Mouse (Mus musculus) adrenal gland, postnatal 25 days (tissue): ENCODE measurements around the gene Iqgap3. TPM values are rescaled to one million over a fixed set of nuclear protein-coding genes. Genes with fewer than 3 reads are reported as not detected.
A peak's percentile ranks its signal among the peaks of the same experiment; 100 is the strongest.

ENCODE experiments used
- DNase-seq: peaks from one replicate; pipeline ENCODE4 v3.0.0; 2021; ENCODE audit warnings: mixed read lengths
- total RNA-seq: library from RNA; stranded (reverse); gene quantifications from 2 replicates; pipeline ENCODE4 v1.2.3, GENCODE M21; 2021

Iqgap3 gene
- total RNA-seq, 1 experiment from 2014 or later = 4.5 TPM

DNA sequence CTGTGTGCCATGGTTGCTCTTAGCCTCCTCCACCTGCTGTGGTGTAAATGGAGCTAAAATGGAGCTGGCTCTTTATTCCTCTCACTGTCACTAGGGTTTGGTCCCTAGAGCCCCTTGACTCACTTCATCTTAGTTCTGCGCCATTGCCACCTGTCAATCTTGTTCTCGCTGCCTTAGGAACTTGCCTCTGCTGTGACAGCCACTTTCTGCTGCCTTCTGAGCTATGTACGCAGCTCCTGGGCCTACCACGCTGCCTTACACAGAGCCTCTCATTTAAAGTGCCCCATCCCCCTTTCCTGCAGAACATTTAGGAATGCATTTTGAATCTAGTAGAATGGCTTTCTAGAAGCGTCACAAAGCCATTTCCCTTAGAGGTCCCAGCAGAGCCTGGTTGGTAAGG is 12.4 kb downstream of the Iqgap3 start:
- DNase-seq = no peak

DNA sequence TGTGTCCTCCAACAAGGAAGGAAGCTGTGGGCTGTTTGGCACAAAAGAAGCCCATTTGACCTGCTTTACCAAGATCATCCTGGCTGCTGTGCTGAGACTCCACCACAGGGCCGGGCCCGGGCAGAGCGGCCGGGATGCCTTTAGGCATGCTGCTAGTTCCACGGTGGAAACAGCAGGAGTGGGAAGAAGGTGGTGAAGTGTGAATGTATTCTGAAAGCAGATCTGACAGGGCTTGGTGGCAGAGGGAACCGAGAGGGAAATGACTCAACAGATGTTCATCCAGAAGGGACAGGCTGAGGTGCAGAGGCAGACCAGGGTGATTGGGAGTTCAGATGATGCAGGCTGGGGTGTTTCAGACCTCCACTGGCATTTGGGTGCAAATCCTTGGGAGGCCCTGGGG is 15.9 kb downstream of the Iqgap3 start:
- DNase-seq = no peak

DNA sequence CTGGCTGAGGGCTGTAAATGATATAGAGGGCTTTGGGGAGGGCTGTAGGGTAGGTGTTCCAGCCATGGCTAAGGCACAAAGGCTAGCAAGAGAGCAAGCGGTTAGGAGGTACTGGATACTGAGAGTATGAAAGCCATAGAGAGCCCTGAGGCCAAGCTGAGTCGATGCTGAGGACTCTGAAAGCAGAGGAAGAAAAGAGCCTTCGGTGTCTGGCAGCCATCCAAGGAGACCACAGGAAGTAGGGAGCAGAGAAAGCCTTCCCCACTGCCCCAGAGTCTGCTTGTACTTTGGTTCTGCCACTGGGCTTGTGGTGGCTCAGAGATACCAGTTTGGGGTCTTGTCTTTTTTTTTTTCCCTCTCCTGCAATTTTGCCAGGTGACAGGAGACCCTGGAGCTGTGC is 18.5 kb downstream of the Iqgap3 start:
- DNase-seq = no peak

DNA sequence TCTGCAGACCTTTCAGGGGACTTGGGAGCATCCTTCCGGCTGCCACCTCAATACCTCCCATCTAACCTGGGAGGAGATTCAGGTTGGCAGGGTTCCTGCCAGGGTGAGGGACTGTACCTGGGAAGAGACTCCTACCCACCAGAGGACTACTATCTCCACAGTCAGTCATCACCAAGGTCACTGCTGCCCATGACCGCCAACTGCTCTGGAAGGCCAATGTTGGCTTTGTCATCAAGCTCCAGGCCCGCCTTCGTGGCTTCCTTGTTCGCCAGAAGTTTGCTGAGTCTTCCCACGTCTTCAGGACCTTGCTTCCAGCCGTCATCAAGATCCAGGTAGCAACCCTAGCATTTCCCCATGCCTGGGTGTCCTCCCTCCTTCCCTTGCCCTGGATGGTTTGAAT is 20.0 kb downstream of the Iqgap3 start:
- DNase-seq = peak; percentile 30

DNA sequence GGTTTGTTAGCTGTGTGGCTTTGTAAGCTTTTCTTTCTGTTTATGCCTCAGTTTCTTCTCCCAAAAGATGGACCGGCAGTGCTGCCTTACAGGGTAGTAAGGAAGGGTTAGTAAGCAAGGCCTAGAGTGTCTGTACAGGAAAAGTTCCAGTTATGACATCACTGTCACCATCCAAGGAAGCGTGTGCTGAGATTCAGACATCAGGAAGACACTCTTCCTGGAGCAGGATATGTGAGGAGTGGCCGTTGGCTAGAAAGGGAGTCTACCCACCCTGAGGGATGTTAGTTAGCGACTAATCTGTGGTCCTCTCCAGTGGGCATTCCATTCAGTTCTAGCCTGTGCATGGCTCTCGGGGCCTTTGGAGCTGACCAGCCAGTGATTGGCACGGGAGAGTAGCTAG is 20.4 kb downstream of the Iqgap3 start:
- no peak for DNase-seq

DNA sequence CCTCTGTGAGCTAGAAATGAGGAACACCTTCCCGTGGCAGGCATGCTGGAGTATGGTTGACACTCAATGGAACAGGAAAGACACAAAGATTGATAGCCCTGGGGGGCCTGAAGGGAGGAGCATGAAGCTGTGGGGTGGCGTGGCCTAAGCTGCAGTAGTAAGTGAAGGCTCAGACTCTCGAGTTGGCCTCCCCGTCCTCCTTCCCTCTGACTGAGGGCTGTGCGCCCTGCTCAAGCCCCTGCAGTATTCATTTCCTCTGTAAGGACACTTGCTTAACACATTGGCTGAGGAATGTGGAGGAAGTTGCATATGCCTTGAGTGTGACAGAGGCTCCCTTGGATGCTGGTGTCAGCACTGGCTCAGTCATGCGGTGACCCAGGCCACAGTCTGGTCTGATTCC is 20.8 kb downstream of the Iqgap3 start:
- no peak for DNase-seq

DNA sequence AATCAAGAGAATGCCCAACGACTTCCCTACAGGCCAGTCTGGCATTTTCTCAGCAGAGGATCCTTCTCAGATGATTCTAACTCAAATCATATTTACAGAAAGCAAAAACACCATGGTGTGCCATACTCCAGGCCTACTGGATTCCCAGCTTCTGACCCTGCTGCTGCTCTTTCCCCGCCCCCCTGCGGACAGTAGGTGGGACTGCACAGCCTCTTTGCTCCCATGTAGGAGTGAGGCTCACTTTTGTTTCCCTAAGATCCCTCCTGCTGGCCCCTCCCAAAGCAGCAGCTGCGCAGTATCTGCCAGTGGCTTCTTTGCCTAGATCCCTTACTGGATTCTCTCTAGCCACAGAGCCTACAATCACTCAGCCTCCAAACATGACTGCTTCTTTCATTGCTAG is 24.4 kb downstream of the Iqgap3 start:
- no peak for DNase-seq

DNA sequence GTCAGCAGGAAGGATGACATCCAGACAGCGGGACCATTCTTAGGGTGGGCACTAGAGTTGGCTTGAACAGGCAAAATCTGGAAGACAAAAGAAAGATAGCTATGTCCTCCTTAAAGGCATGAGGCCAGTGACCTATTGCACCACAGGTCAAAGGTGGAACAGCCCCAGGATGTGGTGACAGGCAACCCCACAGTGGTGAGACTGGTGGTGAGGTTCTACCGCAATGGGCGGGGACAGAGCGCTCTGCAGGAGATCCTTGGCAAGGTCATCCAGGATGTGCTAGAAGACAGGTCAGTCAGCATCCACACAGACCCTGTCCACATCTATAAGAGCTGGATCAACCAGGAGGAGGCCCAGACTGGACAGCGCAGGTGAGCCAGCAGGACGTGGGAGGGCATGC is 27.4 kb downstream of the Iqgap3 start:
- DNase-seq = no peak

DNA sequence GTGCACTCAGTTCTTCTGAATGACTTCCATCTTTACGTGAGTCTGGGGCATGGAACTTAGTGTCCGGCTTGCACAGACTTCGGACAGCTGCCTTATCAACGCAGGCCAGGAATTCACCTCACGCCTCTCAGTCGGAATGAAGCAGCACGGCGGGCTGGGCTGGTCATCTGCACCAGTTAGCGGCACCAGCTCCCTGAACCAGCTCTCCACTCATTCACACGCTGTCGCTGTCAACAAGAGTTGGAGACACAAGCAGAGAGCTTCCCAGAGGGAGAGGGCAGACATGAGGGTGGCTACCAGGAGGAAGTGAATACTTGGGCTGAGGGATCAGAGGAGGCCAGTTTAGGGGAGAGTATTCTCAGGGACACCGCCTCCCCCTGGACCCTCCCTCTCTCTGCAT is 32.6 kb downstream of the Iqgap3 start:
- no peak for DNase-seq

DNA sequence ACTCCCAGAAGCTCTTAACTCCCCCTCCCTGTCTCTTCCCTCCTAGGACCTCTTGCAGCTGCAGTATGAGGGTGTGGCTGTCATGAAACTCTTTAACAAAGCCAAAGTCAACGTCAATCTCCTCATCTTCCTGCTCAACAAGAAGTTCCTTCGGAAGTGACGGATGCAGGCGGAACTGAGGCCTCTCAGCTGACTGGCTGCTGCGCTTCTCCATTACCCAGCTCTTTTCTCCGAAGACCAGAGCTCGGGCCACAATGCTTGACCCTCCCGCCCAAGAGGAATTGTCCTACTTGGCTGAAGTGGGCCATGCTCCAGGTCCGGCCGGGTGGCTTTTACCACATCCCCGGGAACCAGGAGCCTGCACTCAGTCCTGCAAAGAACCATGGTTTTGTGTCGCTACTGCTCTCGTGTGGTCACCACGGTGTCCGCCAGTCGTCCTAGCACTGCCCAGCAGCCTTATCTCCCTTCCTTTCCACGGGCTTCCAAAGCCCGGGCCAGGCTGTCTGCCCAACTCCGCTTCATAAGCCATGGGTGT is 38.4 kb downstream of the Iqgap3 start:
- no peak for DNase-seq

DNA sequence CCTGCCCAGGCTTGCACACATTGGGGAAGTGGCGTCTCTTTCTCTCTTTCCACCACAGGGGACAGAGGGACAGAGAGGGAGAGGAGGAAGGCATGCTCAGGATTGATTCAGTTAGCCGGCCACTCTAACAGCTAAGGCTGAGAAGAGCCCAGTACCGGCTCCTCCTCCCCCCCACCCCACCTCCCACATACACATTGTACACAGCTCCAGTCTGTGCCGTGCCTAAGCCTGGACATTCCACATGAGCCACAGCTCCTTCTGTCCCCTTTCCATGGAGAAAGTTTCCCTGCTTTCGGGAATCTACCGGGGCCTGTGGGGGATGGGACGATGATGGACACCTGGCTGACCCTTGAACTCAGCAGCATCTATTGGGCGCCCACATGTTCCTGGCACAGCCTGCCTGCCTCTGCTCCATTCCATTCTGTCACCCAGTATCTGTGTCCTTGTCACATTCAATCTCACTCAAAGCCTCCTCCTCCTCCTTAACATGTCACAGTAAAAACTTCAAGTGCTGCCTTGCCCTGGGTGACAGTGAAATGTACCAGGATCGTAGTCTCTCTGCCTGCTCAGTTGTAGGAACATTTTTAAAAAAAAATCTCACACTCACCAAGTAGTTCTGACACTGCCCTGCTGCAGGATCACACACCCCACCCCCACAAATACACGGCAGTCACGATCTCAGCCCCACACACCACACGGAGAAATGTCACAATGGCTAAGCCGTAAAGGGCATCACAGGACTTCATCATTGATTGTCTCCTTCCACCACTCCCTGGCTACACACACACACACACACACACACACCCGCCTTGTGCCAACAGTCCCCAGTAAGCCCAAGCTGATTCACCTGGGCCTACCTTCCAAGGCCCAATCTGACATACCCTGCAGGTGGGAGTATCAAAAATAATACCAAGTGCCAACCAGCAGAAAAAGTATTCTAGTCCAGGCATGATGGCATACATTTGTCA is 39.7 kb downstream of the Iqgap3 start:
- no peak for DNase-seq

DNA sequence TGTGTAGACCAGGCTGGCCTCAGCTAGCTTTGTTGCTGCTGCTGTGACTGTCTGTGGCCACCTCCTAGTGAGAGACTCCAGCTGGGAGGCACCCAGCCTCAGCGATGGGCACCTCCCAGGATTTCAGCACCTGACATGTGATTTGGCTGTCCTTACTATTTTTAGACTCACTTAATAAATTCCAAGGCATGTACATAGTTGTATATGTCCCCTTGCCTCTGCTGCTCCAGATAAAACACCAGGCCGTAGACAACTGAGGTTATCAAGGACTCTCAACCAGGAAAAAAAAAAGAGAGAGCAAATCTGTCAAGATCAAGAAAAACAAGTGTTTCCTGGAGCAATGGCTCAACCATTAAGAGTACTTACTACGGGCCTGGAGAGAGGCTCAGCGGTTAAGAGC is 43.4 kb downstream of the Iqgap3 start:
- no peak for DNase-seq

DNA sequence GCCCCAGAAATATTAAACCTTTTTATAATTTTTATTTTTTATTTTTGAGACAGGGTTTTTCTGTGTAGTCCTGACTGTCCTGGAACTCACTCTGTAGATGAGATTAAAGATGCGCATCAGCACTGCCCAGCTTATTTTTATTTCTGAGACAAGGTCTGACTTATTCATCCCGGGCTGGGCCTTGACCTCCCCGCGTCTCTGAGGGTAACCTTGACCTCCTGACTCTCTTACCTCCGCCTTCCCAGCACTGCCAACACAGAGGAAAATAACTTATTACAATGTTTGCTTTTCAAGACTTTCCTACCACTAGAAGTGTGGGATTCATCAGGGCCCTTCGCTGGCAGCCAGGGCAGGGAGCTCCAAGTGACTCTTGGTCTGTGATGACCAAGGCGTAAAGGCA is 44.4 kb downstream of the Iqgap3 start:
- DNase-seq = peak; percentile 40

DNA sequence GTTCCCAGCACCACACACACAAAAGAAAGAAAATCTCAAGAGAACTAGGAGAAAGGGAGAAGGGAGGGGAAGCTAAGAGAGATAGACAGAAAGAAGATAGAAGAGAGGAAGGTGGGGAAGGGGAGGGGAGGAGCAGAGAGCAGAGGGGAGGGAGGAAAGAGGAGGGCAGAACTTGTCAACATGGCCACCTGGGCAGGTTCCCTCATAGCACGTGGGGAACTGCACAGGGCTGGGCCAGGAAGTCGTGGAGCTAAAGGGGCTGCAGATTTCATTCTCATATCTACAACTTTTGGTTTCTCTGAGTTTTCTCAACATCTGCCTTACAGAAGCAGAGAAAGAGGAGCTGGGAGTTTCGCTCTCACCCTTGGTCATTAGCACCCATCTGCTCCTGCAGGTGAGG is 45.9 kb downstream of the Iqgap3 start:
- DNase-seq = no peak

DNA sequence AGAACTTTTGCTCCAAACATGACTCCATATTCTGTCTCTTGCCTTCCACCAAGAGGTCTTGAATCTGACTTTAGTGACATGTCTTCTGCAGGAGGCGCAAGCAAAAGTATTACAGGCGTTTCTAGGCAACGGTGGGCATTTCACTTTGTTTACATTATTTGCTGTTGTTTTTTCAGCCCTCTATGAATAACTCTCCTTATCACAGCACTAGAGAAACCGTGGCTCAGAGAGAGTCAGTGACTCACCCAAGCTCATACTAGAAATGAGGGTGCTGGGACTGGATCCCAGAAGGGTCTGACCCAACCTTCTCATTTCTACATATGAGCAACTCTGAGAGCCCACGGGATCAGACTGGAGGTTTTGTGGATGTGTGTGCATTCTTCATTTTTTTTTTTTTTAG is 46.3 kb downstream of the Iqgap3 start:
- DNase-seq = no peak

DNA sequence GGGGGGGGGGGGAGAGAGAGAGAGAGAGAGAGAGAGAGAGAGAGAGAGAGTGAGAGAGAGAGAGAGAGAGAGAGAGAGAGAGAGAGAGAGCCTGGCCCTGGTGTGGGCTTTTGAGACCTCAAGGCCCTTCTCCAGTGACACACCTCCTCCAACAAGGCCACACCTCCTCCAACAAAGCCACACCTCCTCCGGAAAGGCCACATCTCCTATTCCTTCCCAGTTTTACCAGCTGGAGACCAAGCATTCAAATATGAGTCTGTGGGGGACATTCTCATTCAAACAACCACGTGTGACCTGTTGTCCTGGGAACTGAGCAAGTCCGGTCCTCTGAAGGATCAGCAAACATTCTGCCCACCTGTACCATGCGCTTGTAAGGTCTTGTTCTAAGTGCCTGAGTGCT is 47.2 kb downstream of the Iqgap3 start:
- no peak for DNase-seq

DNA sequence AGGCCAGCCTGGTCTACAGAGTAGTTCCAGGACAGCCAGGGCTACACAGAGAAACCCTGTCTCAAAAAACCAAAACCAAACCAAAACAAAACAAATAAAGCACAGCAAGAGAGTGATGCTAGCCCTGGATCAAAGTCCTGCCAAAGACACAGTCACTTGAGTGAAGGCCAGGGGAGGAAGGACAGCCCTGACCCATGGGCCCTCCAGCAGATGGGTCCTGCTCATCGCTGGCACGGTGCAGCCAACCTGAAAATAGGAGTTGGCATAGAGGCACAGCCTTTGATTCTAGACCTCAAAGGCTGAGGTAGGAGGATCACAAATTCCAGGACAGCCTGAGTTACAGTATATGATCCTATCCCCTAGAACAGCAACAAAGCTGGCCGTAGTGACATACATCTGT is 49.3 kb downstream of the Iqgap3 start:
- DNase-seq = peak; percentile 36

DNA sequence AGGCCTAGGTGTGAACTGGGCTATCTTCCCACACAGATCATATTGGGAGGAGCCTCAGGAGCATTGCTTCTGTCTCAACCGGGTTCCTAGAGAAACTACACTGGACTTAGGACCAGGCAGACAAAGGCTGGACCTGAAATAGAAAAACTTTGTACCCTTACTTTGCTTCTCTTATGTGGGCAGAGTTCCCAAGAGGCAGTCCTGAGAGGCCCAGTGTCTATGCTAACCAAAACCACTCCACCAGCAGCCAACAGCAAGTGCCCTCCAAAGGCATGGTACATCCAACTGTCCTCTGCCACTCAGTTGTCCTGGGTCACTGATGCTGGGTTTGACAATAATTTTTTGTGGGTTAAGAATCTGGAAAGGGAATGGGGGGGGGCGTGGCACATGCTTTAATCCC is 50.7 kb downstream of the Iqgap3 start:
- no peak for DNase-seq

DNA sequence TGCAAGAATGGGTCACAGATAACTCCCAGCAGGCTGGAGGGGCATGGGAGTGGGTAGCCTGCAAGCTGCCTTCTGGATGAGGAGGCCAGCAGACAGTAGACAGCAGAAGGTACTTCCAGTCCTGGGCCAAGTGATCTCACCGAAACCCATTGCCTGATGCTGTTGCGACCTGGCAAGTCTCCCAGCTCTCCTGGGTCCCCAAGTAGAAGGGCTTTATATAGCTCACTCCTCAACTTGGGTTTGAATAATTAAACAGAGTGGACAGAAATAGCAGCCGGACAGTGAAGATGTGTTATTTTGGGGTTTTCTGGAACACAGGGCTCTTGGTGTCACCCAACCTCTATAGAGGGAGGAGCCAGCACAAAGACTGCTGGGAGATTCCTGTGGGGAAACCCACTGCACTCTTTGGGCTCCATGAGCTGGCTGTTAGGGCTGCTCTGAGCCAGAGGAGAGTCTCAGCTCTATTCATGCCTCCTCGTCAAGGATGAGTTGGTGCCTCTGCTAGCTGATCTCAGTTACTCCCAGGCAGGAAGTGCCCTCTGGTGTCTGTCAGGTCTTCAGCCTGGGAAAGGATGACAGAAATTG is 51.5 kb downstream of the Iqgap3 start:
- DNase-seq = no peak

DNA sequence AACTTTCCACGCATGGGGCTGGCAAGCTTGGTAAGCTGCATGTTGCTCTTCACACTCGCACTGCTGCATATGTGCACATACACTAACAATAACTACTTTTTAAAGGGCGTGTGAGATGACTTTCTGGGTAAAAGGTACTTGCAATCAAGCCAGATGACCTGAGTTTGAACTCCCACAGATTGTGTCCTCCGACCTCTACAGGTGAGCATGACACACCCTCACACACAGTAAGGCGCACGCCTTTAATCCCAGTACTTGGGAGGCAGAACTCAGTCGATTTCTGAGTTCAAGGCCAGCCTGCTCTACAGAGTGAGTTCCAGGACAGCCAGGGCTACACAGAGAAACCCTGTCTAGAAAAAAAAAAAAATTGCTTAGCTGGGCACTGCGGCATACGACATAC is 54.6 kb downstream of the Iqgap3 start:
- no peak for DNase-seq

DNA sequence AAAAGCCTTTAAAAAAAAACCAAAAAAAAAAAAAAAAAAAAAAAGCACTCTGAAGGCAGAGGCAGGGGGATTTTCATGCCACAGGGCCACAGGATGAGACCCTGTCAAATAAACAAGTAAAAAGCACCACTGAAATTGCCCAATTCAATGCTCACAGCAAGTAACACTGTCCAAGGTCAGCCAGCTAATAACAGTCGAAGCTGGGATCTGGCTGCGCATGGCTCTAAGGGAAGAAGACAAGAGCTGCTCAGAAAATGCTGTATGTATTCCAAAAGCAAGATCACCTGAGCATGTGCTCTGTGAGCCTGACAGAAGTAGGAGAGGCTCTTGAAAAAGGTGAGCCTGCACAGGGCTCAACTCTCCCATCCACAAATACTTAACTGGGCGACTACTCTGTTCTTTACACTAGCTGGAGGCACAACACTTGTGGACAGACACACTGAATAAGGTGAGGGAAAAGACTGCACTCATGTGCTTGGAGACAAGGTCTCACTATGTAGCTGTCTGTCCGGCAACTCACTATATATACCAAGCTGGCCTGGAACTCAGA is 55.2 kb downstream of the Iqgap3 start:
- no peak for DNase-seq

DNA sequence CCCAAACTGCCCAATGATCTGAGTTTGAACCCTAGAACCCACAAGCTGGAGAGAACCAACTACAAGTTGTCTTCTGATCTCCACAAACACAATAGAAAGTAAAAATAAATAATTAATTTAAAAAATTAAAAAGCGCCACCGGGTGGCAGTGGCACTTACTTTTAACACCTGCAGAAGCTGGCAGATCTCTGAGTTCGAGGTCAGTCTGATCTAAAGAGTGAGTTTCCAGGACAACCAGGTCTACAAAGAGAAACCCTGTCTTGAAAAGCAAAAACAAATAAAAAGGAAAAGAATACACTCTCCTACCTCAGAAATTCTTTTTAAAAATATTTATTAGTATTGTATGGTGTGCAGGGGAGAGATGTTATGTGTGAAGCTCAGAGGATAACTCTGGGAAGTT is 56.0 kb downstream of the Iqgap3 start:
- no peak for DNase-seq
